Mouse (Mus musculus): ENCODE results near the gene Gm20388.

DNA sequence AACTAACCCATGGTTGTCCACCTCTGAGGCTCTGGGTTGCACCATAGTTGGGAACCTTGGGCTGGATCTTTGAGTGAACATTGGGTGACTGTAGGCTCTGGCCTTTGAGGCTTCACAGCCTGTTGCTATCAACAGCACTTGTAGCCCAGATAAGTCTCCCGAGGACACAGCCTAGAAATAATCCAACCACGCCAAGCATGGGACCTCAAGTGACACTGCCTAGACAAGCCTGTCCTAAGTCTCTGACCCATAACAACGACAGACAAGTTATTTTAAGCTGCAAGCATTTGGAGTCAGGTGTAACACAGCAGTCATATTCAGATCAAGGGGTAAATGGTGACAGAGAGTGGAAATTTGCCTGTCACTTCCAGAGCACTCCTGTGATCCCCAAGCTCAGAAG is 3304.8 kb downstream of the Gm20388 start:
- TF ChIP-seq POLR2A (IDR thresholded peaks at IDR 0.05; ENCODE audit: borderline replicate concordance, control insufficient read depth, low read depth, low read length) (no peak), CTCF (IDR thresholded peaks at IDR 0.05; ENCODE audit: control insufficient read depth, insufficient read depth, low read length) (no peak)

Measured in bone marrow, adult 2 months (tissue).